Mouse (Mus musculus): ENCODE measurements around the gene Gal3st3. TPM values are rescaled to one million over a fixed set of nuclear protein-coding genes. Genes with fewer than 3 reads are reported as not detected.

Gene Gal3st3
- total RNA-seq (2018; cell fraction: chromatin; rRNA removed): not detected
- not detected for total RNA-seq (2018; cell fraction: cytosol; rRNA removed)
- not detected for total RNA-seq (2018; cell fraction: nucleus; rRNA removed)
- not detected in 3 replicates for polyA plus RNA-seq (2018)

- no peak within 1 kb of the TSS for H3K27ac ChIP-seq
- 51% methylated on average over 29 of the region's 32 CpGs for WGBS (ENCODE audit: missing documents)
- peaks cover 3% of the 10 kb centered on the region for H3K36me3 ChIP-seq (ENCODE audit: inconsistent target)
- H3K4me3 ChIP-seq (ENCODE audit: inconsistent target): no peak within 1 kb of the TSS
- peaks cover 20% of the 10 kb centered on the region for H3K79me2 ChIP-seq (ENCODE audit: inconsistent target)
These were observed at the start of gene Gal3st3 for GRCm38 (mm10) chr19:5297903-5298800. Gal3st3 (plus strand) TSS chr19:5298331.

- 0% methylated on average over 3 of the region's 3 CpGs for WGBS (ENCODE audit: missing documents)
- Histone ChIP-seq H3K79me2 (ENCODE audit: inconsistent target) (no peaks in the 10 kb centered on the region; the same call in 1 of the 2 replicates), H3K4me3 (ENCODE audit: inconsistent target) (no peak overlapping the region), H3K36me3 (ENCODE audit: inconsistent target) (no peaks in the 10 kb centered on the region), H3K27ac (peak overlapping the region; percentile 45)
These were observed 41.0 kb upstream of the Gal3st3 start for GRCm38 (mm10) chr19:5257140-5257539.

GRCm38 (mm10) chr19:5267015-5267414 is 31.1 kb upstream of the Gal3st3 start:
- 96% methylated on average over 3 of the region's 5 CpGs for WGBS (ENCODE audit: missing documents)
- Histone ChIP-seq H3K4me3 (ENCODE audit: inconsistent target) (no peak overlapping the region), H3K79me2 (ENCODE audit: inconsistent target) (peaks cover 69% of the 10 kb centered on the region; the same call in 1 of the 2 replicates), H3K36me3 (ENCODE audit: inconsistent target) (no peaks in the 10 kb centered on the region), H3K27ac (no peak overlapping the region)

GRCm38 (mm10) chr19:5268017-5268416 is 30.1 kb upstream of the Gal3st3 start:
- Histone ChIP-seq H3K79me2 (ENCODE audit: inconsistent target) (peaks cover 69% of the 10 kb centered on the region; the same call in 1 of the 2 replicates), H3K4me3 (ENCODE audit: inconsistent target) (no peak overlapping the region), H3K27ac (no peak overlapping the region), H3K36me3 (ENCODE audit: inconsistent target) (no peaks in the 10 kb centered on the region)

GRCm38 (mm10) chr19:5268875-5269274 is 29.3 kb upstream of the Gal3st3 start:
- Histone ChIP-seq H3K79me2 (ENCODE audit: inconsistent target) (peaks cover 66% of the 10 kb centered on the region; the same call in 1 of the 2 replicates), H3K4me3 (ENCODE audit: inconsistent target) (no peak overlapping the region), H3K36me3 (ENCODE audit: inconsistent target) (no peaks in the 10 kb centered on the region), H3K27ac (no peak overlapping the region)
- WGBS (ENCODE audit: missing documents): 94% methylated on average over 3 of the region's 3 CpGs

- no peaks in the 10 kb centered on the region for H3K36me3 ChIP-seq (ENCODE audit: inconsistent target)
- H3K4me3 ChIP-seq (ENCODE audit: inconsistent target): no peak overlapping the region
- peaks cover 61% of the 10 kb centered on the region; the same call in 1 of the 2 replicates for H3K79me2 ChIP-seq (ENCODE audit: inconsistent target)
- 87% methylated on average over 5 of the region's 5 CpGs for WGBS (ENCODE audit: missing documents)
- no peak overlapping the region for H3K27ac ChIP-seq
These were observed 28.7 kb upstream of the Gal3st3 start for GRCm38 (mm10) chr19:5269392-5269791.

GRCm38 (mm10) chr19:5271430-5271829 is 26.7 kb upstream of the Gal3st3 start:
- H3K4me3 ChIP-seq (ENCODE audit: inconsistent target): no peak overlapping the region
- H3K79me2 ChIP-seq (ENCODE audit: inconsistent target): peaks cover 48% of the 10 kb centered on the region; the same call in 1 of the 2 replicates
- H3K27ac ChIP-seq: no peak overlapping the region
- H3K36me3 ChIP-seq (ENCODE audit: inconsistent target): 0 out of 2 replicates have a peak, but pooled peaks cover 3% of the 10 kb centered on the region
- WGBS (ENCODE audit: missing documents): 57% methylated on average over 1 of the region's 1 CpGs

- 4% methylated on average over 20 of the region's 30 CpGs for WGBS (ENCODE audit: missing documents)
- Histone ChIP-seq H3K4me3 (ENCODE audit: inconsistent target) (peak overlapping the region; percentile 46), H3K36me3 (ENCODE audit: inconsistent target) (peaks cover 7% of the 10 kb centered on the region; the same call in 1 of the 2 replicates), H3K79me2 (ENCODE audit: inconsistent target) (peaks cover 40% of the 10 kb centered on the region; the same call in 1 of the 2 replicates), H3K27ac (no peak overlapping the region)
These were observed 25.8 kb upstream of the Gal3st3 start for GRCm38 (mm10) chr19:5272326-5272795.

- Histone ChIP-seq H3K36me3 (ENCODE audit: inconsistent target) (peaks cover 14% of the 10 kb centered on the region), H3K4me3 (ENCODE audit: inconsistent target) (peak within 1 kb of the TSS; percentile 46), H3K27ac (peak within 1 kb of the TSS; percentile 67), H3K79me2 (ENCODE audit: inconsistent target) (peaks cover 42% of the 10 kb centered on the region; the same call in 1 of the 2 replicates)
- under 1% methylated on average over 78 of the region's 97 CpGs for WGBS (ENCODE audit: missing documents)
These were observed 25.1 kb upstream of the Gal3st3 start, which contains the start of gene Pacs1 for GRCm38 (mm10) chr19:5272801-5273733. Pacs1 (minus strand) TSS chr19:5273119.

- Histone ChIP-seq H3K4me3 (ENCODE audit: inconsistent target) (no peak overlapping the region), H3K27ac (peak overlapping the region; percentile 67), H3K36me3 (ENCODE audit: inconsistent target) (peaks cover 22% of the 10 kb centered on the region), H3K79me2 (ENCODE audit: inconsistent target) (peaks cover 41% of the 10 kb centered on the region; the same call in 1 of the 2 replicates)
- 24% methylated on average over 4 of the region's 4 CpGs for WGBS (ENCODE audit: missing documents)
These were observed 24.2 kb upstream of the Gal3st3 start for GRCm38 (mm10) chr19:5273916-5274315.

- Histone ChIP-seq H3K79me2 (ENCODE audit: inconsistent target) (peaks cover 35% of the 10 kb centered on the region; the same call in 1 of the 2 replicates), H3K4me3 (ENCODE audit: inconsistent target) (no peak overlapping the region), H3K27ac (peak overlapping the region; percentile 67), H3K36me3 (ENCODE audit: inconsistent target) (peaks cover 29% of the 10 kb centered on the region)
- WGBS (ENCODE audit: missing documents): 69% methylated on average over 13 of the region's 13 CpGs
These were observed 23.5 kb upstream of the Gal3st3 start for GRCm38 (mm10) chr19:5274641-5275040.

GRCm38 (mm10) chr19:5275736-5276135 is 22.4 kb upstream of the Gal3st3 start:
- WGBS (ENCODE audit: missing documents): 96% methylated on average over 5 of the region's 5 CpGs
- peaks cover 25% of the 10 kb centered on the region; the same call in 1 of the 2 replicates for H3K79me2 ChIP-seq (ENCODE audit: inconsistent target)
- H3K36me3 ChIP-seq (ENCODE audit: inconsistent target): peaks cover 33% of the 10 kb centered on the region
- no peak overlapping the region for H3K27ac ChIP-seq
- H3K4me3 ChIP-seq (ENCODE audit: inconsistent target): no peak overlapping the region

GRCm38 (mm10) chr19:5276531-5276930 is 21.6 kb upstream of the Gal3st3 start:
- no peak overlapping the region for H3K27ac ChIP-seq
- H3K4me3 ChIP-seq (ENCODE audit: inconsistent target): no peak overlapping the region
- H3K79me2 ChIP-seq (ENCODE audit: inconsistent target): peaks cover 19% of the 10 kb centered on the region; the same call in 1 of the 2 replicates
- WGBS (ENCODE audit: missing documents): 94% methylated on average over 2 of the region's 2 CpGs
- peaks cover 33% of the 10 kb centered on the region for H3K36me3 ChIP-seq (ENCODE audit: inconsistent target)

GRCm38 (mm10) chr19:5277140-5277539 is 21.0 kb upstream of the Gal3st3 start:
- 100% methylated on average over 2 of the region's 3 CpGs for WGBS (ENCODE audit: missing documents)
- H3K27ac ChIP-seq: no peak overlapping the region
- H3K36me3 ChIP-seq (ENCODE audit: inconsistent target): peaks cover 37% of the 10 kb centered on the region
- H3K79me2 ChIP-seq (ENCODE audit: inconsistent target): peaks cover 16% of the 10 kb centered on the region; the same call in 1 of the 2 replicates
- H3K4me3 ChIP-seq (ENCODE audit: inconsistent target): no peak overlapping the region
